Mouse (Mus musculus): Measurements from ENCODE around the gene Nav2.

DNA sequence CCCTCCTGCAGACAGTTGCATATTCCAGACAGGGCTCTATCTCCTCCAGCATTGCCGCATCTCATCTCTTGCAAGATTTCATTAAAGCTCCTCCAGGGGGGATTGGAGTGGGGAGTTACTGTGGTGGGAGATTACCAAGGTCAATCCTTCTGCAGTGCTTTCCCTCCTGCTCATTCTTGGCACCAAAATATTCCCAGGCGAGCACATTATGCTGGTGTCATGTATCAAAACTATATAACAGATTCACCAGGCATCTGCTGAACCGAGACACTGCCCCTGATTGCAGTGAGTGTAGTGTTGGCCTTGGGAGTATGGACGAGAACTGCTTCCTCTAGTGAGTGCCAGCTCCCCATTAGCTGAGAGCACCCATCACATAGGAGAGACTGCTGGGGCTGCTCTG is 423.4 kb downstream of the Nav2 start:
- TF ChIP-seq CTCF (IDR thresholded peaks at IDR 0.05; ENCODE audit: low read depth) (no peak), EP300 (optimal IDR thresholded peaks at IDR 0.05) (no peak)
